Mouse (Mus musculus) ovary, postnatal 14 days (tissue): ENCODE data around the gene Stoml1.

Experiments
- DNase-seq: peaks from one replicate; pipeline ENCODE4 v3.0.0; 2022; ENCODE audit warnings: low spot score

Stoml1 gene

GRCm38 (mm10) chr9:58253033-58253804 is at the start of gene Stoml1:
TSS of gene Stoml1 (plus strand) at chr9:58253164.
- DNase-seq, result peak; percentile 93

GRCm38 (mm10) chr9:58203516-58204447 is 49.2 kb upstream of the Stoml1 start, which contains the start of the genes Islr and Islr2:
TSS of gene Islr (minus strand) at chr9:58204306.
TSS of gene Islr2 (minus strand) at chr9:58204319.
- DNase-seq, result peak; percentile 60

GRCm38 (mm10) chr9:58204448-58205000 is 48.4 kb upstream of the Stoml1 start:
- DNase-seq, result peak; percentile 96

- DNase-seq, result no peak
Measured at GRCm38 (mm10) chr9:58206013-58206412, 47.0 kb upstream of the Stoml1 start.

- DNase-seq, result no peak
Measured at GRCm38 (mm10) chr9:58209462-58210303, 43.3 kb upstream of the Stoml1 start.

GRCm38 (mm10) chr9:58210304-58210627 is 42.7 kb upstream of the Stoml1 start:
- no peak for DNase-seq

GRCm38 (mm10) chr9:58213377-58213776 is 39.6 kb upstream of the Stoml1 start:
- no peak for DNase-seq

- no peak for DNase-seq
Measured at GRCm38 (mm10) chr9:58213865-58214264, 39.1 kb upstream of the Stoml1 start.

- DNase-seq, result no peak
Measured at GRCm38 (mm10) chr9:58214519-58215180, 38.3 kb upstream of the Stoml1 start.

- DNase-seq, result no peak
Measured at GRCm38 (mm10) chr9:58216402-58216801, 36.6 kb upstream of the Stoml1 start.

GRCm38 (mm10) chr9:58218539-58218938 is 34.4 kb upstream of the Stoml1 start:
- DNase-seq, result no peak

- no peak for DNase-seq
Measured at GRCm38 (mm10) chr9:58220218-58220903, 32.6 kb upstream of the Stoml1 start.

GRCm38 (mm10) chr9:58224356-58224755 is 28.6 kb upstream of the Stoml1 start:
- no peak for DNase-seq

- DNase-seq, result peak; percentile 40
Measured at GRCm38 (mm10) chr9:58225915-58226913, 26.8 kb upstream of the Stoml1 start.

GRCm38 (mm10) chr9:58228777-58229466 is 24.0 kb upstream of the Stoml1 start:
- no peak for DNase-seq

GRCm38 (mm10) chr9:58231746-58232145 is 21.2 kb upstream of the Stoml1 start:
- DNase-seq, result no peak

GRCm38 (mm10) chr9:58232374-58232773 is 20.6 kb upstream of the Stoml1 start:
- DNase-seq, result no peak

- no peak for DNase-seq
Measured at GRCm38 (mm10) chr9:58234502-58235015, 18.4 kb upstream of the Stoml1 start.
